Mouse (Mus musculus) forebrain, embryonic 12.5 days (tissue): Measurements from ENCODE around the gene 2210017I01Rik. TPM values are rescaled to one million over a fixed set of nuclear protein-coding genes. Genes with fewer than 3 reads are reported as not detected.
A peak's percentile ranks its signal among the peaks of the same experiment; 100 is the strongest.

Source experiments
- ATAC-seq: fragments of 200-750 bp; cut with Nextera tagmentation; 2 replicates; pipeline ENCODE4 v1.8.0; 2017; ENCODE audit warnings: moderate TSS enrichment; ENCODE audit not compliant: low FRiP score
- H3K27ac ChIP-seq: fragments of 300-500 bp; sonication (generic); 2 replicates; pipeline ENCODE4 v1.5.1; 2016; ENCODE audit warnings: mild to moderate bottlenecking
- H3K27me3 ChIP-seq: fragments of 300-500 bp; sonication (generic); 2 replicates; pipeline ENCODE4 v1.6.1; 2016; ENCODE audit warnings: mild to moderate bottlenecking
- H3K36me3 ChIP-seq: fragments of 300-500 bp; sonication (generic); replicated peaks from 2 replicates; pipeline ENCODE4 v1.6.1; 2016; ENCODE audit warnings: mild to moderate bottlenecking
- H3K4me1 ChIP-seq: fragments of 300-500 bp; sonication (generic); 2 replicates; pipeline ENCODE4 v1.6.1; 2016
- H3K4me2 ChIP-seq: fragments of 300-500 bp; sonication (generic); 2 replicates; pipeline ENCODE4 v1.6.1; 2016; ENCODE audit warnings: mild to moderate bottlenecking, moderate library complexity
- H3K4me3 ChIP-seq: fragments of 300-500 bp; sonication (generic); replicated peaks from 2 replicates; pipeline ENCODE4 v1.5.1; 2016; ENCODE audit warnings: mild to moderate bottlenecking
- H3K9ac ChIP-seq: fragments of 300-500 bp; sonication (generic); 2 replicates; pipeline ENCODE4 v1.6.1; 2016; ENCODE audit warnings: mild to moderate bottlenecking
- H3K9me3 ChIP-seq: fragments of 300-500 bp; sonication (generic); 2 replicates; pipeline ENCODE4 v1.6.1; 2016
- WGBS: fragments of 180-500 bp; shearing (Covaris S2); methylation state at CpG from one replicate; pipeline ENCODE4 v1.1.7; 2016; 5-methylcytosine and 5-hydroxymethylcytosine counted together
- polyA plus RNA-seq: library from polyadenylated mRNA; unstranded; fragments of >200 nt; fragmentation: Nextera tagmentation; extraction: Ambion mirVana; gene quantifications from 2 replicates; pipeline ENCODE4 v1.2.1, GENCODE M21; 2016

The 2210017I01Rik gene
- polyA plus RNA-seq: not detected in 2 replicates

DNA sequence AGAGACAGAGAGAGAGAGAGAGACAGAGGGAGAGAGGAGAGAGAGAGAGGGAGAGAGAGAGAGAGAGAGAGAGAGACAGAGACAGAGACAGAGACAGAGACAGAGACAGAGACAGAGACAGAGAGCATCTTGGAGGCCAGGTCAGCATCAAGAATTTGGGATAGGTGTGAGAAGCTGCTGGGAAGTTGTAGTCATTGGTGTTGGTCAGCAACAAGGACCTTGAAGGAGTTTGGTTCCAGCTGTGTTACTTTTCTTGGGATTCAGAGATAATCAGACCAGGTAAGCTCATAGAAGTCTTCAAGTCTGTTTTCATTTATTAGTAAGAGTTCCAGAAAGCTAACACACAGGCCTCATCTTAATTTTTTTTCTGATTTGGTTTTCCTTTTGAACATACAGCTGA is at the start of gene 2210017I01Rik:
TSS of gene 2210017I01Rik (minus strand) at position 101 of the 400 bp plus-strand sequence.
- Histone ChIP-seq H3K4me1 (no peaks in the 10 kb centered on the region), H3K36me3 (no peaks in the 10 kb centered on the region)
- ATAC-seq: no peak

DNA sequence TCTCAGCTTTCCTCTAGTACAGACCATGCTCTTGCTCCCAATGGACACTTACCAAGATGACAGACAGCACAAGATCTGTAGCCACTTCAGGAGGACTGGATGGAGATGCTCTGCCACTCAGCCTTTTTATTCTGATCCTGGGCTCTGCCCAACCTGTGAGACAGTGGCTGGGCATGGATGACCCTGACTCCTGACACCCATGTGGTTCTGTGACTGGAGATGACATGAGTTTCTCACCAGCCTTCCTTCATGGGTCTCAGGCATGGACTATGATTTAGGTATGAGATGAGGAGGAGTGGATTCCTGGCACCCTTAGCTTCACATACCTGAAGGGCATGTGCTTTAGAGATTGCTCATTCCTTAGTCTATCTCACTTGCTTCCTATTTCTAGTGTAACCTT is 49.5 kb upstream of the 2210017I01Rik start, which contains the start of gene Lce1b:
TSS of gene Lce1b (minus strand) at position 101 of the 400 bp plus-strand sequence.
- H3K9me3 ChIP-seq: no peaks in the 10 kb centered on the region
- H3K27me3 ChIP-seq: no peaks in the 10 kb centered on the region
- H3K27ac ChIP-seq: no peak within 1 kb of the TSS
- ATAC-seq: no peak
- H3K9ac ChIP-seq: no peak within 1 kb of the TSS
- H3K4me3 ChIP-seq: no peak within 1 kb of the TSS
- H3K4me2 ChIP-seq: no peak within 1 kb of the TSS
- no peaks in the 10 kb centered on the region for H3K36me3 ChIP-seq
- H3K4me1 ChIP-seq: no peaks in the 10 kb centered on the region

More for the DNA sequence above, at the start of gene 2210017I01Rik:
- H3K27me3 ChIP-seq: no peaks in the 10 kb centered on the region
- H3K4me3 ChIP-seq: no peak within 1 kb of the TSS
- no peak within 1 kb of the TSS for H3K4me2 ChIP-seq
- no peak within 1 kb of the TSS for H3K27ac ChIP-seq
- no peaks in the 10 kb centered on the region for H3K9me3 ChIP-seq
- H3K9ac ChIP-seq: no peak within 1 kb of the TSS

DNA sequence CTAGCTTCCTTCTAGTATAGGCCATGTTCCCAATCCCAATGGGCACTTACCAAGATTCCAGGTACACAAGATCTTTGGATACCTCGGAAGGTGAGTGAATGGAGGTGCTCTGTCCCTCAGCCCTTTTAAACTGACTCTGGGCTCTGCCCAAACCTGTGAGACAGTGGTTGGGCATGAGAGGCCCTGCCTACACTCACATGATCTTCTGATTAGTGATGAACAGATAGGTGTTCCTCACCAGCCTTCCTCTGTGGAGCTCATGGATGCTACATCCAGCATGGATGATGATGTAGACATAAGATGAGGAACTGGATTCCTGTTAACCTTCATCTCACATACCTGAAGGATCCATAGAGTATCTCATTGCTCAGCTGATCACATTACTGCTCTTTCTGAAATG is 40.9 kb upstream of the 2210017I01Rik start, which contains the start of gene Lce1a1:
TSS of gene Lce1a1 (minus strand) at position 101 of the 400 bp plus-strand sequence.
- H3K4me1 ChIP-seq: no peaks in the 10 kb centered on the region
- no peak within 1 kb of the TSS for H3K9ac ChIP-seq
- no peak within 1 kb of the TSS for H3K27ac ChIP-seq
- 97% methylated on average over 1 of the region's 1 CpGs for WGBS
- H3K36me3 ChIP-seq: no peaks in the 10 kb centered on the region
- no peak within 1 kb of the TSS for H3K4me2 ChIP-seq
- H3K9me3 ChIP-seq: no peaks in the 10 kb centered on the region
- H3K27me3 ChIP-seq: no peaks in the 10 kb centered on the region
- no peak for ATAC-seq
- H3K4me3 ChIP-seq: no peak within 1 kb of the TSS

DNA sequence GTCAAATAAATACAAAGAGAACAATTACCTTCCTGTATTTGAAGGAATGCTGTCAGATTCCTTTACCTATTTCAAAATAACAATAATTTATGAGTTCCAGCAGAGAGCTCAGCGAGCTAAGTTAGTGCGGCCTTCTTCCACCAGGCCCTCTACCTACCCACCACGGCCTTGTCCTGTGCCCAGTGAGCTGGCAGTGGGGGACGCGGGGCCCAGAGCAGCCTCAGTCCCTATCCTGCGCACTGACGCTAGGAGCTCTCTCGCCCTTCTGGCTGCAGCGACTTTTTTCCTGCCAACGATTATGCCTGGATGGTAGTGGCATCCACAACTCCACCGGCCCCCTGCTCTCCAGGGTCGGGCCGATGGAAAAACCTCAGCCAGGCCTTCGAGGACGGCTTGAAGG is 32.6 kb upstream of the 2210017I01Rik start:
- Histone ChIP-seq H3K4me2 (no peak overlapping the region), H3K36me3 (no peaks in the 10 kb centered on the region), H3K4me1 (no peaks in the 10 kb centered on the region), H3K9me3 (no peaks in the 10 kb centered on the region), H3K9ac (no peak overlapping the region), H3K27me3 (no peaks in the 10 kb centered on the region), H3K27ac (no peak overlapping the region), H3K4me3 (no peak overlapping the region)
- WGBS: 93% methylated on average over 15 of the region's 15 CpGs
- no peak for ATAC-seq

DNA sequence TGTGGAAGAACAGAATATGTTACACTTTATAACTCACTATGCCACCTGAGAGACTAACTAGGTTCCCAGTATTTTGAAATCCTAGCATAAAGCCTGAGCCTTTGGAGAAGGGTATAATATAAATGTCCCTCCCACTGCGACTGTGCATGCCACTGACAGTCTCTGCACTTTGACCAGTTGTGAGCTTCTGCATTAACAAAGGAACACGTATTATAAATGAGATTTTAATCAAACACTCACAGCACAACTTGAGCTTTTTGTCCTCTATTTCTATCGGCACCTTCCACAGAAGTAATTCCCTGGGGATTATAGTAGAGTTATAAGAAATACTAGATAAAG is 31.3 kb upstream of the 2210017I01Rik start:
- ATAC-seq: no peak
- Histone ChIP-seq H3K36me3 (no peaks in the 10 kb centered on the region), H3K9me3 (no peaks in the 10 kb centered on the region), H3K27me3 (no peaks in the 10 kb centered on the region), H3K4me1 (no peaks in the 10 kb centered on the region), H3K4me3 (no peak overlapping the region), H3K9ac (no peak overlapping the region), H3K4me2 (no peak overlapping the region), H3K27ac (no peak overlapping the region)
- 68% methylated on average over 3 of the region's 3 CpGs for WGBS

DNA sequence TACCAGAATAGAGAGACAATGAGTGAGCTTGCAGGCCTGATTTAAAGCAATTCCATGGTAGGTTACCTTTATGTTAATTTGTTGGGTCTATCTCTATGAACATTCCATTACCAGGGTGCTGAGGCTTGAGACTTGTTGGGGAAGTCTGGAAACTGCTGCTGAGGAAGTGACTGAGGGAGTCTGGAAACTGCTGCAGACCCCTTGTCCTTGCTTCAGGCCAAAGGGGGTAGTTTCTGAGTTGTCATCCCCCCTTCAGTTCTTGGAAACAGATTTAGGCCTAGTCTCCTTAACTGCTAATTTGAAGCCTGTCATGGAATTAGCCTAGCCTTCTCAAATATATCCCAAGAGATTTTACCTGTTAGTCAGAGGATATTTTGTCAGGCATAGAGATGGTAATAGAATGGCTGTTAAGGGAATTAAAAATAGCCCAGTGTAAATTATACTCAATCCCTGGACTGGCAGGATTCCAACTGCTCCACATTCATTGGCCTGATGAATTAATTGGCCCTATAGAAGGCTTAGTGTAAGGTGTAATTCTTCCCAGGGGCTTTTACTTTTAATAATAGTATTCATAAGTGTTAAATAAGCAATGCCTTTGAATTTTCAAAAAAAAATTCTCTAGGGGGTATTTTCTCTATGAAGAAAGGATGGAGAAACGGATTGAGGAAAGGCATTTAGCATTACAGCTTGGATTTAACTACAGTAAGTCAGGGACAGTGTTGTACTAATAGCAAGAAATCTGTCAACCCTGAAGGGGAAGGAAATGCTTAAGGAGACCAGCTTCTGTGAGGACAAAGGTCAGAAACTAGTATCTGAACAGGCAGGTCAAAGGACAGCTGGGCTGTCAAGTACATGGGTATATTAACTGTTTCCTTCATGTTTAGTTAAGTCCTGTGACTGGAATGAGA is 30.7 kb upstream of the 2210017I01Rik start:
- 20% methylated on average over 1 of the region's 1 CpGs for WGBS
- ATAC-seq: peak; percentile 86; the same call in 1 of the 2 replicates

DNA sequence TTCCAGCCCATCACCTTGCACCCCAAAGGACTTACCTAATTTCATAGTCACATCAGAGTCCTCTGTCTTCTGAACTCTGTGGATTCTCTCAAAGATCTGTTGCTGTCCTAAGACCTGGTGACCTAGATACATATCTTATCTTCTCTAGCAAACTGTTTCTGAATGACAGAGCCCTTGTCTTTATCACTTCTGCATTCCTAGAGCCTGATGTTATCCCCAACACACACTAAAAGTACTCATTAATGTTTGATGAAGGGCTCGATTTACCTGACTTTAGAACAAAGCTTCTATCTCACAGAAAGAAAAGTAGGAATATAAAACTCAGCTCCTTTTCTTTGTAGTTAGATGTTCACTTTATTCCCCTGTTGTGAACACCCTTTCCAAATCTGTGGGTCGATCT is 14.3 kb upstream of the 2210017I01Rik start, which contains the start of gene Lce6a:
TSS of gene Lce6a (minus strand) at position 101 of the 400 bp plus-strand sequence.
- no peak within 1 kb of the TSS for H3K27ac ChIP-seq

More for the DNA sequence above, 30.7 kb upstream of the 2210017I01Rik start:
- Histone ChIP-seq H3K9ac (no peak overlapping the region), H3K4me3 (no peak overlapping the region), H3K27me3 (no peaks in the 10 kb centered on the region), H3K4me1 (no peaks in the 10 kb centered on the region), H3K4me2 (no peak overlapping the region), H3K9me3 (no peaks in the 10 kb centered on the region), H3K27ac (no peak overlapping the region), H3K36me3 (no peaks in the 10 kb centered on the region)

DNA sequence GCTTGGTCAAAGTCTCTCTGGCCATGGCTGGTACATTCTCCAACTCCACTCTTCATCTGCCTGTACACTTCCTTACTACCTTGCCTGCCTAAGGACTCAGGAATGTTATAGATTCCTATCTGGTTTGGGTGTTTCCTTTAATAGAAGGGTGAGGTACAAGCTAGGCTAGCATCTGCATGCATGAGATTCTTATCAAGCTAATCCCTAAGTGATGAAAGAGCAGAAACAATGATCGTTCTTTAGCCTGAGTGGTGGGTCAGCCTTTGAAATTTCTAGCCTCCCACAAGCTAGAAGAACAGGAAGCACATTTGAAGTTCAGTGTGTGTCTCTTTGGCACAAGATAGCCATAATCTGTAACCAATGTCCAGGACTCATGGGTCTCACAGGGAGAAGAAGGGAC is 2.5 kb upstream of the 2210017I01Rik start:
- WGBS: 72% methylated on average over 1 of the region's 1 CpGs
- Histone ChIP-seq H3K9me3 (no peaks in the 10 kb centered on the region), H3K27me3 (no peaks in the 10 kb centered on the region), H3K4me3 (no peak overlapping the region), H3K27ac (no peak overlapping the region), H3K4me2 (no peak overlapping the region), H3K36me3 (no peaks in the 10 kb centered on the region), H3K9ac (no peak overlapping the region), H3K4me1 (no peaks in the 10 kb centered on the region)
- no peak for ATAC-seq

More for the DNA sequence above, 14.3 kb upstream of the 2210017I01Rik start, which contains the start of gene Lce6a:
- WGBS: 86% methylated on average over 2 of the region's 2 CpGs
- H3K36me3 ChIP-seq: no peaks in the 10 kb centered on the region
- no peak within 1 kb of the TSS for H3K9ac ChIP-seq
- no peak within 1 kb of the TSS for H3K4me3 ChIP-seq
- ATAC-seq: no peak
- no peaks in the 10 kb centered on the region for H3K27me3 ChIP-seq
- no peak within 1 kb of the TSS for H3K4me2 ChIP-seq
- no peaks in the 10 kb centered on the region for H3K4me1 ChIP-seq
- H3K9me3 ChIP-seq: no peaks in the 10 kb centered on the region

DNA sequence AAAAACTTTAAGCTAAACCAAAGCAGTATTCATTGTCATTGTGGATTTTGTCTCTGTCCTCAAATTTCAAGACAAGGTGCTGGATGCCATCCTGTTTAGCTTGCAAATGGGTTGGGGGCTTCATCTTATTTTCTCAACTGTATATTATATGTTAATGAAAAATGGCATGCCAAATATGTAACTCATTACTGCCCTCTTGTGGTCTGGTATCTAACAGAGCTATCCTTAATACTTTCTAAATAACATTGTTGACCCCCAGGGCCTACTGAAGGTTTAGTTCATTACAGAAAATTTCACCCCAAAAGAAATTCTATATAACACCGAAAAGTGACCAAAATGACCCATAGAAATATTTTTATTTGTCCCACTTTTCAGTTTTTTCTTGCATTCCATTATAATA is 5.1 kb downstream of the 2210017I01Rik start:
- WGBS: 59% methylated on average over 1 of the region's 1 CpGs

DNA sequence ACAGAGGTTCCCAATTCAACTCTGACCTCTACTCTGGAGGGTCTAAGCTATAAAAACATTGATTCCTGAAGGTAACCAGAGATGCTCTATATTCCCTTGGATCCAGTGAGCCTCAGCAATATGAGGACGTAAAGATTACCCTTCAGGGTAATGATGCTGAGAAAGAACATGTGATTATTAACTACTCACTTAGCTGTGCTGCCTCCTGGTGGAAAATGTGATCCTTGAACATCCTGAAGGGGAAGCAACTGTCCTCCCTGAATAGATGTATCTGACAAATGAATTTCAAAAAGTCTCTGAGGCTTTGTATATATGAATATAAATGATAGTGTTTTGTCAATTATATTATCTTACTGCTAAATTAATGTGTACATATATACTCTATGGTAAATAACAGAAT is 6.8 kb downstream of the 2210017I01Rik start:
- Histone ChIP-seq H3K4me2 (no peak overlapping the region), H3K27ac (no peak overlapping the region), H3K9me3 (peaks cover 5% of the 10 kb centered on the region; the same call in 1 of the 2 replicates), H3K36me3 (no peaks in the 10 kb centered on the region), H3K4me3 (no peak overlapping the region), H3K9ac (no peak overlapping the region), H3K4me1 (no peaks in the 10 kb centered on the region), H3K27me3 (no peaks in the 10 kb centered on the region)
- ATAC-seq: no peak
- WGBS: 72% methylated on average over 1 of the region's 1 CpGs

More for the DNA sequence above, 5.1 kb downstream of the 2210017I01Rik start:
- Histone ChIP-seq H3K9me3 (peaks cover 5% of the 10 kb centered on the region; the same call in 1 of the 2 replicates), H3K4me3 (no peak overlapping the region), H3K4me2 (no peak overlapping the region), H3K9ac (no peak overlapping the region), H3K27ac (no peak overlapping the region), H3K27me3 (no peaks in the 10 kb centered on the region), H3K36me3 (no peaks in the 10 kb centered on the region), H3K4me1 (no peaks in the 10 kb centered on the region)
- no peak for ATAC-seq

DNA sequence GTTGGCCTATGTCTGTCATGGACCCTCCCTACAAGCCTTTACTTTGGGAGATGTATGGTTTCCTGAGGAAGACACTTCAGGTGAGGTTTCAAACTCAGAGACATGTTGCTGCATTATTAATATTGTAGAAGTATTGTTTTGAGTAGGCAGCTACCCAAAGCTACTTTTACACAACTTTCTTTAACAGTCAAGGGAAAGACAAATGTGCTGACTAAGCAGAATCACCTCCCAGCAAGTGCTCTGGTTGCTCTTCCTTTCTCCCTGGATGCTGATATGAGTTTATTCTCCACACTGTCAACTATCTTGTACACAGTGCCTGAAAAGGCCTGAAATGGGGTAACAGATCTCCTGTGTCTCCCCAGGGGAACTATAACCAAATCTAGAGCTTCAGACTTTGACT is 7.3 kb downstream of the 2210017I01Rik start:
- ATAC-seq: no peak
- H3K4me1 ChIP-seq: no peaks in the 10 kb centered on the region
- no peak overlapping the region for H3K4me3 ChIP-seq
- no peak overlapping the region for H3K27ac ChIP-seq
- no peak overlapping the region for H3K4me2 ChIP-seq
- no peaks in the 10 kb centered on the region for H3K36me3 ChIP-seq
- H3K9me3 ChIP-seq: peaks cover 5% of the 10 kb centered on the region; the same call in 1 of the 2 replicates
- no peaks in the 10 kb centered on the region for H3K27me3 ChIP-seq
- H3K9ac ChIP-seq: no peak overlapping the region

DNA sequence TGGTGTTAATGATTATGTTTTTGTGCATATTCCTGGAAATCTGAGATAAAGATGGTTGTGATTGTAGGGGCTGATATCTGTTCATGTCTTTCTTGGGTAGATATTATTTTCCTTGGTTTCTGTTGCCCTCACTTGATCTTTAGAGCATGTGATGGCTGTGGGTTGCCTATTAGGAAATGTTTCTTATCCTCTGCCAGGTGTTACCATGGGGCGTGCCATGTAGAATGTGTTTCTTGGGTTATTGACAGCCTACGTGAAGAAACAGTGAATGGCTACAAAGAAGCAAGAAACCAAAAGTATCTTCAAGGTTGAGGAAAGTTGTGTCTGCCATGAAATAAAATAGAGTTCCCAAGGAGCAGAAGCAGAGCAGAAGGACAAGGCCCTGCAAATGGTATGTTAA is 8.9 kb downstream of the 2210017I01Rik start:
- H3K27me3 ChIP-seq: no peaks in the 10 kb centered on the region
- no peak overlapping the region for H3K27ac ChIP-seq
- no peak overlapping the region for H3K4me3 ChIP-seq
- H3K9ac ChIP-seq: no peak overlapping the region
- no peak overlapping the region for H3K4me2 ChIP-seq
- no peaks in the 10 kb centered on the region for H3K36me3 ChIP-seq
- WGBS: 87% methylated on average over 2 of the region's 2 CpGs
- peaks cover 5% of the 10 kb centered on the region; the same call in 1 of the 2 replicates for H3K9me3 ChIP-seq
- no peak for ATAC-seq
- no peaks in the 10 kb centered on the region for H3K4me1 ChIP-seq

DNA sequence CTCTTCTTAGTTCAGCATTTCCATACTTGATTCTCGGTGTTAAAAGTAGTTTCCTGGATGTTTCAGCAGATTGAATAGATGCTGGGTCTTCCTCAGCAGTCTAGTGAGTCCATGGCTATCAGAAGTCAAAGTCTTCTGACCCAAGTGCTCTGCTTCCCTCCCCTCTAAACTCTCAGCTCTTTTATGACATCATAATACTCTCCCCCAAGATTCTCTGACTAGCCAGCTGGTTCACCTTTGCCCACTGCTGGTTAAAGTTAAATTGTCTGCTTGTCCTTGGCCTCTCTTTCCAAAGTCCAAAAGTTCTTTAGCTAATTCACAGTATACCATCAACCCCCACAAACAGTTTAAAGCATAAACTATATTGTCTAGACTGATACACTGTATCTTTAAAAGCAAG is 18.4 kb downstream of the 2210017I01Rik start, which contains the start of gene Smcp:
TSS of gene Smcp (minus strand) at position 140 of the 400 bp plus-strand sequence.
- Histone ChIP-seq H3K4me2 (no peak within 1 kb of the TSS), H3K9ac (no peak within 1 kb of the TSS), H3K36me3 (no peaks in the 10 kb centered on the region), H3K4me1 (no peaks in the 10 kb centered on the region), H3K27ac (no peak within 1 kb of the TSS), H3K9me3 (no peaks in the 10 kb centered on the region), H3K4me3 (no peak within 1 kb of the TSS), H3K27me3 (no peaks in the 10 kb centered on the region)
- ATAC-seq: no peak
- 81% methylated on average over 1 of the region's 1 CpGs for WGBS
